Mouse (Mus musculus): ENCODE data around the gene Gm9844. TPM values are rescaled to one million over a fixed set of nuclear protein-coding genes. Genes with fewer than 3 reads are reported as not detected.
A peak's percentile ranks its signal among the peaks of the same experiment; 100 is the strongest.

The Gm9844 gene
- polyA plus RNA-seq, 1 experiment from 2014 or later, result 25.5 TPM

DNA sequence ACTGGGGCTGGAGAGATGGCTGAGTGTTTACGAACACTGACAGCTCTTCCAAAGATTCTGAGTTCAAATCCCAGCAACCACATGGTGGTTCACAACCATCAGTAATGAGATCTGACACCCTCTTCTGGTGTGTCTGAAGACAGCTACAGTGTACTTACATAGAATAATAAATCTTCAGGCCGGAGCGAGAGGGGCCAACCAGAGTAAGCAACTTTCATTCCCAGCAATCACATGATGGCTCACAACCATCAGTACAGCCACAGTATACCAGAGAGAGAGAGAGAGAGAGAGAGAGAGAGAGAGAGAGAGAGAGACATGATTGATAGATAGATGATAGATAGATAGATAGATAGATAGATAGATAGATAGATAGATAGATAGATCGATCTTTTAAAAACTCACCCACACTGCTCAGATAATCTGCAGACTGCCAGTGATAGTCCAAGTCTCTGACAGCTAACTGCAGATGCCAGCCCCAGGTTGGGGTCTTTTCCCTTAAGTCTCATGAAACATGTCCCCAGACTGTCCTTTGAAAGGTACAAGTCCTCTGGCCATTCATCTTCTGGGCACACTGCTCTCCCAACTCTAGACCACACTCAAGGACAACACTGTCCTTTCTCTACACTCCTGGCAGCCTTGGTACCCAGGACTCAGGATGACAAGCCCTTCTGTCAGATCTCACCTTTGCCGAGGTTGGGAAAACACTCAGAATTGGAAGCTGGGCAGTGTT, 10.3 kb upstream of the Gm9844 start:
- no peaks in the 10 kb centered on the region for H3K27me3 ChIP-seq (ENCODE audit: insufficient read depth, low read length)
- H3K4me1 ChIP-seq (ENCODE audit: insufficient read depth), result no peaks in the 10 kb centered on the region
- H3K36me3 ChIP-seq (ENCODE audit: insufficient read depth), result no peaks in the 10 kb centered on the region
- H3K4me3 ChIP-seq (ENCODE audit: low read depth, low read length), result no peak overlapping the region
- H3K9me3 ChIP-seq (ENCODE audit: low read depth, low read length), result no peaks in the 10 kb centered on the region
- H3K9ac ChIP-seq, result no peak overlapping the region
- WGBS, result 69% methylated on average over 5 of the region's 5 CpGs
- H3K27ac ChIP-seq (ENCODE audit: low read depth), result no peak overlapping the region
- ATAC-seq (ENCODE audit: insufficient read depth) (no peak), DNase-seq (no peak)
- no peak for TF ChIP-seq CTCF (IDR thresholded peaks at IDR 0.05; ENCODE audit: low read depth)
- H3K4me2 ChIP-seq, result no peak overlapping the region

DNA sequence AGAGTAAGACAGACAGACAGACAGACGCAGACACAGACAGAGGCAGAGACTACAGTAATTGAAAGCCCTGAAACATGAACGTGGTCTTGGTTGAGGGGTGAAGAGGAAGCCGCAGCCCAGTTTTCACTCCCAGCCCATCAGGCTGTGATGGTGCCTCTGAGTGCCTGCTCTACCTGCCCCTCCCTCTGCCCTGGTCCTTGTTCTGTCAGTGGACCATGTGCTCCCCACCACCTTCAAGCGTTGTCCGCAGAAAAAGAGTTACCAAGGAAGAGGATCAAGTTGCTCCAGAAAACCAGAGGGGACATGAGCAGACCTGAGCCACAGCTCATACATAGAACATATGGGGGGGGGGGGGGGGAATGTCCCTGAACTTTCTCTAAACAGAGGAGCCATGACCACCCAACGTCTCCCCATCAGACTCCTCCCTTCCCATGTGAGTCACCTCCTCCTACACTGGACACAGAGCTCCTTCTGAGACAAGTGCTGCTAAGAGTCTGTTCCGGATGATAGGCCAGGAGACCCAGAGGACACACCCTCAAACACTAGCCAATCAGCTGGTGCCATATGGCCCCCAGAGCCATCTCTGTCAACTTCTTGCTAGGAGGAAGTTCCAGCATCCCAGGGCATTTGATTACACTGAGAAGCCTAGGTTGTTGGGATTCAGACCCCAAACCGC, 9.3 kb upstream of the Gm9844 start:
- Histone ChIP-seq H3K4me3 (ENCODE audit: low read depth, low read length) (no peak overlapping the region), H3K9ac (no peak overlapping the region), H3K9me3 (ENCODE audit: low read depth, low read length) (no peaks in the 10 kb centered on the region), H3K36me3 (ENCODE audit: insufficient read depth) (no peaks in the 10 kb centered on the region), H3K4me2 (no peak overlapping the region), H3K27ac (ENCODE audit: low read depth) (no peak overlapping the region; the same call in 1 of the 2 replicates), H3K4me1 (ENCODE audit: insufficient read depth) (no peaks in the 10 kb centered on the region), H3K27me3 (ENCODE audit: insufficient read depth, low read length) (no peaks in the 10 kb centered on the region)
- TF ChIP-seq CTCF (IDR thresholded peaks at IDR 0.05; ENCODE audit: low read depth), result no peak
- 66% methylated on average over 8 of the region's 8 CpGs for WGBS
- DNase-seq (no peak), ATAC-seq (ENCODE audit: insufficient read depth) (peak; percentile 72)

DNA sequence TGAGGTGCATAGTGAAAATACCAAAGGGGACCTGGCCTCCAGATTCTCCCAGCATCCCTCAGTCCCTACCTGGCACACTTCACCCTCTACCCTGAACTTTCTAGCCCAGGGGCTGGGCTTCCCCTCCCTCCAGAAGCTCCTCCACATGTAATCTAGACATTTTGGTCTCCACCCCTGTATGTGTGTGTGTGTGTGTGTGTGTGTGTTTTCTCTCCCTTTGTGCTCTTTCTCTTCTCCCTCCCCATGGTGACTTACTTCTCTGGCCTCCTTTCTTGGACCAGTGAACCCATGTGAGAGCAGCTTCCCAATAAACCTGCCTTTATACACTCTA, 8.8 kb upstream of the Gm9844 start:
- ATAC-seq (ENCODE audit: insufficient read depth) (peak; percentile 33; the same call in 1 of the 2 replicates), DNase-seq (no peak)
- Histone ChIP-seq H3K4me3 (ENCODE audit: low read depth, low read length) (no peak overlapping the region), H3K27me3 (ENCODE audit: insufficient read depth, low read length) (no peaks in the 10 kb centered on the region), H3K4me1 (ENCODE audit: insufficient read depth) (no peaks in the 10 kb centered on the region), H3K9ac (no peak overlapping the region), H3K27ac (ENCODE audit: low read depth) (no peak overlapping the region; the same call in 1 of the 2 replicates), H3K9me3 (ENCODE audit: low read depth, low read length) (no peaks in the 10 kb centered on the region), H3K36me3 (ENCODE audit: insufficient read depth) (no peaks in the 10 kb centered on the region), H3K4me2 (no peak overlapping the region)
- TF ChIP-seq CTCF (IDR thresholded peaks at IDR 0.05; ENCODE audit: low read depth), result no peak

DNA sequence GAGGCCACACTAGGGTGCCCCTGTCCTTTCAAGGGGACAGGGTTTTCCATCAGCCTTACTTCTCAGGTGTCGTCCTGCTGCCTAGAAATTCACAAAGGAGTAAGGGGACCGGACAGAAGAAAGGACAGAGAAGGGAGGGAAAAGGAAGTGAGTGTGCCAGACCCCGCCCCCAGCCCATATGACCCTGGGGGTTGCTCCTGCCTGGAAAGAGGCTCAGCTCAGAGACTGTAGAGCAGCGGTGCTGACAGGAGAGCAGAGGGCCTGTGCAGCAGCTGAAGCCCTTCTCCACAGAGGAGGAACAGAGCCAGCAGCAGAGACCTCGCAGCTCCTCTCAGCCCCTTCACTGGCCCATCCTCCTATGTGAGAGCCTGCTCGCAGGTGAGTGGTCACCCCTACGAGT, 8.3 kb upstream of the Gm9844 start:
- no peak for TF ChIP-seq CTCF (IDR thresholded peaks at IDR 0.05; ENCODE audit: low read depth)
- Histone ChIP-seq H3K27ac (ENCODE audit: low read depth) (no peak overlapping the region; the same call in 1 of the 2 replicates), H3K36me3 (ENCODE audit: insufficient read depth) (no peaks in the 10 kb centered on the region), H3K4me1 (ENCODE audit: insufficient read depth) (no peaks in the 10 kb centered on the region), H3K27me3 (ENCODE audit: insufficient read depth, low read length) (no peaks in the 10 kb centered on the region), H3K9me3 (ENCODE audit: low read depth, low read length) (no peaks in the 10 kb centered on the region), H3K9ac (no peak overlapping the region), H3K4me3 (ENCODE audit: low read depth, low read length) (no peak overlapping the region), H3K4me2 (no peak overlapping the region)
- no peak for DNase-seq
- no peak for ATAC-seq (ENCODE audit: insufficient read depth)
- 22% methylated on average over 7 of the region's 7 CpGs for WGBS

DNA sequence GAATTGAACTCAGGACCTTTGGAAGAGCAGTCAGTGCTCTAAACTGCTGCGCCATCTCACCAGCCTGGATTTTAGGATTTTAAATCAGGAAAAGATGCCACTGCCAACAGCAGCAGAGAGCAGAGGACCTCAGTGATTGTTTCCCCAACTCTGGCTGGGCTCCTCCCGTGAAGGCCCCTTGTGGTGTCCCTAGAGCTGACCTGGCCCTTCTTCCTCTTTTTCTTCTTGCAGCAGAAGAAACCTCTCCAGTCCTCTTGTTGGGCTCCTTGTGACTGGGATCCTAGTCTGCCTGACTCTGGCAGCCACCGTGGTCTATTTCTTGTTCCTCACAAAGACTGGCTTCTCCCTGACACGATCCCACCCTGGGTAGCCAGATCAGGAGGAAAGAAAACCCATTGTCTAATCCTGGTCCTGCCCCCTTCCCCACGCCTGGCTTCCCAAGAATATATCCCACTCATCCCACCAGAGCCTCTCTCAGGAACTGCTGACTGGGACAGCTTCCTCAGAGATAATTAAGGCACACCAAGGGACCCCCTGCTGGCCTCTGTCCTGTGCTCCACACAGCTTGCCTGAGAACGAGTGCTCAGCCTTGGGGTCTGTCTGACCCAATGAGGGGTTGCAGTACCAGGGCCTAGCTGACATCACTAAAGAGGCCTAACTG, 5.4 kb upstream of the Gm9844 start:
- 49% methylated on average over 6 of the region's 6 CpGs for WGBS
- no peak for DNase-seq
- H3K27me3 ChIP-seq (ENCODE audit: insufficient read depth, low read length), result no peaks in the 10 kb centered on the region
- ATAC-seq (ENCODE audit: insufficient read depth), result no peak
- H3K36me3 ChIP-seq (ENCODE audit: insufficient read depth), result no peaks in the 10 kb centered on the region
- TF ChIP-seq CTCF (IDR thresholded peaks at IDR 0.05; ENCODE audit: low read depth), result no peak
- no peak overlapping the region for H3K4me2 ChIP-seq
- no peaks in the 10 kb centered on the region for H3K4me1 ChIP-seq (ENCODE audit: insufficient read depth)
- no peak overlapping the region for H3K27ac ChIP-seq (ENCODE audit: low read depth)
- no peaks in the 10 kb centered on the region for H3K9me3 ChIP-seq (ENCODE audit: low read depth, low read length)
- H3K9ac ChIP-seq, result no peak overlapping the region
- no peak overlapping the region for H3K4me3 ChIP-seq (ENCODE audit: low read depth, low read length)

DNA sequence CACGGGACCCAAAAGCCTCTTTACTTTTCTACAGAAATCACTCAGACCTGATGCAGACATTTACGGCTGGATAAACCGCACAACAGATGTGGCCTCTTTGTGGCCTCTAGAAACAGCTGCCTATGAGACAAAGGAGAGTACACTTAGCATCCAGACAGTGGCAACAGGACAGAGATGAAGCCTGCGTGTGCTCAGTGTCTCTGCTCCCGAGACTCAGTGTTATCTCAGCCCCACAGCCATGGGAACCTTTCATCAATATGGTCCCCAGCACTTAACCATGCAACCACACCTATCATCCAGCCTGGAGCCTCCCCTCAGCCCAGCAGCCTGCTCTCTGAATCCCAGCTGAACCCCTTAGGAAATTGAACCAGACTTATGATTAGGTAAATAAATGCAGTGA, 2.8 kb upstream of the Gm9844 start:
- Histone ChIP-seq H3K9me3 (ENCODE audit: low read depth, low read length) (no peaks in the 10 kb centered on the region), H3K4me3 (ENCODE audit: low read depth, low read length) (no peak overlapping the region), H3K36me3 (ENCODE audit: insufficient read depth) (no peaks in the 10 kb centered on the region), H3K4me1 (ENCODE audit: insufficient read depth) (no peaks in the 10 kb centered on the region), H3K9ac (no peak overlapping the region), H3K27me3 (ENCODE audit: insufficient read depth, low read length) (no peaks in the 10 kb centered on the region), H3K4me2 (no peak overlapping the region), H3K27ac (ENCODE audit: low read depth) (no peak overlapping the region)
- no peak for DNase-seq
- 66% methylated on average over 5 of the region's 5 CpGs for WGBS
- TF ChIP-seq CTCF (IDR thresholded peaks at IDR 0.05; ENCODE audit: low read depth), result no peak
- no peak for ATAC-seq (ENCODE audit: insufficient read depth)

DNA sequence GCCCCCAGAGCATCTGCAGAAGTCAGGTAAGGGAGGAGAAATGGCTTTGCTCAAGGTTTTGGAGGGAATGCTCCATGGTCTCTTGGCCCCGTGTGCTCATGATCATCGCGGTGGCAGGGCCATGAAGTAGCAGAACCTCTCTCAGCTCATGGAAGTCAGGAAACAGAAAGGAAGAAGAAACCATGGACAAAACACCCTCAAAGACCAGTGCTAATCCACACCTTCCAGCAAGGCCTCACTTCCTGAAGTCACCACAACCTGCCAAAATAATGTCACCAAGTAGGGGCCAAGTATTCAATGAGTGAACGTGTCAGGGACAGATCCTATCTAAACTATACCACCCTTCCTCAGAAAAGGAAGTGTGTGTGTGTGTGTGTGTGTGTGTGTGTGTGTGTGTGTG, 840 bp downstream of the Gm9844 start:
- no peak for TF ChIP-seq CTCF (IDR thresholded peaks at IDR 0.05; ENCODE audit: low read depth)
- ATAC-seq (ENCODE audit: insufficient read depth), result no peak
- WGBS, result 73% methylated on average over 4 of the region's 4 CpGs

More for the DNA sequence above, 840 bp downstream of the Gm9844 start:
- Histone ChIP-seq H3K9me3 (ENCODE audit: low read depth, low read length) (no peaks in the 10 kb centered on the region), H3K27me3 (ENCODE audit: insufficient read depth, low read length) (no peaks in the 10 kb centered on the region), H3K36me3 (ENCODE audit: insufficient read depth) (no peaks in the 10 kb centered on the region), H3K4me3 (ENCODE audit: low read depth, low read length) (no peak overlapping the region), H3K4me1 (ENCODE audit: insufficient read depth) (no peaks in the 10 kb centered on the region), H3K27ac (ENCODE audit: low read depth) (no peak overlapping the region), H3K9ac (no peak overlapping the region), H3K4me2 (no peak overlapping the region)
- no peak for DNase-seq
